Mouse (Mus musculus): ENCODE measurements around the gene Tmem200b.

The Tmem200b gene

GRCm38 (mm10) chr4:131910237-131910994 lies 11.2 kb upstream of the Tmem200b start:
- no peak for DNase-seq (ENCODE audit: low spot score in 2 of 2)

DNA sequence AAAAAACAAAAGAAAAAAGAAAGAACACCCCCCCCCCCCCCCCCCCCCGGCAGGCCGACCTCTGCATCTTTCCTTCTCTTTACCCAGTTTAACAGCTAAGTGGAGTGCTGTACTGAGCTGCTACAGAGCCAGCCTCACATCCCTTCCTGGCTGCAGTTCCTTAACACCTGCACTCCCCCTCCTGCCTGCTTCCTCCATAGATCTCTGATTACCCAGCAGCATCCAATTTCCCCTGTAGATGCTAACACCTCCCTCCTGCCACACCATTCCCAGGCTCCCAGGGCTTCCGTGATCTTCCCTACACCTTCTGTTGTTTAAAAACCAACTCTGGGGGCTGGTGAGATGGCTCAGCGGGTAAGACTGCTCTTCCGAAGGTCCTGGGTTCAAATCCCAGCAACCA lies 10.1 kb upstream of the Tmem200b start:
- no peak for DNase-seq (ENCODE audit: low spot score in 2 of 2)

DNA sequence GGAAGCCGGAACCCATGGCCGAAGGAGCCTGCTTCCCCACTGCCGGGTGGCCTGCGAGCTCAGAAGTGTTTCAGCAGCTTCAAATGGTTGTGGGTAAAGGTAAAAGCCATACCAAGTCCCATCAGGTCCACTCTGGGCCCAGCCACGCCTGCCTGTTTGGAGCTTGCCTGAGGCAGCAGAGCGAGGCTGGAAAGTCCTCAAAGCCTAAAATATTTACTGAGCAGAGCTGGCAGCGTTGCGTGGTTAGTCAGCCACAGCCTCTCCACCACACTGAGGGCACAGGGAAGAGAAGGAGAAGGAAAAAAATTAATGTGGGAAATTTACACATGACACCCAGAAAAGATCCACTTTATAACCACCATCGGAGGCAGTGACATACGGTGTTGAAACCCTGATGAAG lies 8.0 kb upstream of the Tmem200b start:
- DNase-seq (ENCODE audit: low spot score in 2 of 2), result no peak

DNA sequence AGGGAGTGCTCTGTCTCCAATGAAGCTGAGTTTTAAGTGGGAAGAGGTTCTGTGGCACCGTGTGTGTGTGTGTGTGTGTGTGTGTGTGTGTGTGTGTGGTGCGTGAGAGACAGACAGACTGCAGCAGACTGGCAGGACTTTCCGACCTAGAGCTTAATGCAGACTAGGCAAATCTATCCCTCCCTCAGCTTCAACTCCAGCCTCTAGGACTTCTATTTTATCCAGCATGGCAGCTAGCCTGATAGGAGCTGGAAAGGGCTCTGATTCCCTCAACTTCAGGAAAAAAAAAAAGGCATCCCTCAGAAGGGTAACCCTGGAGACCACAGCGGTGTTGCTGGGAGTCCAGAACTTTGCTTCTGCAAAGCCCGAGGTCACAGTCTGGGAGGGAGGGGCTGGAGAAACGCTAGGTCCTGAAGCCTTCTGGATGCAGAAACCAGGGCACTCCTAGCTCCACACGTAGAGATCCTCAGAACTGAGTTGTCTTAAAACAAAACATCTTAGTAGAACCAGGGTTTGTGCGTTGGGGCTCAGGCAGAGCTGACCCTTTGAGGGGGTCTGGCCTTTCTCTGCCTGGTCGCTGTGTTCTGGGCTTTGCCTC lies 7.4 kb upstream of the Tmem200b start:
- no peak for DNase-seq (ENCODE audit: low spot score in 2 of 2)

DNA sequence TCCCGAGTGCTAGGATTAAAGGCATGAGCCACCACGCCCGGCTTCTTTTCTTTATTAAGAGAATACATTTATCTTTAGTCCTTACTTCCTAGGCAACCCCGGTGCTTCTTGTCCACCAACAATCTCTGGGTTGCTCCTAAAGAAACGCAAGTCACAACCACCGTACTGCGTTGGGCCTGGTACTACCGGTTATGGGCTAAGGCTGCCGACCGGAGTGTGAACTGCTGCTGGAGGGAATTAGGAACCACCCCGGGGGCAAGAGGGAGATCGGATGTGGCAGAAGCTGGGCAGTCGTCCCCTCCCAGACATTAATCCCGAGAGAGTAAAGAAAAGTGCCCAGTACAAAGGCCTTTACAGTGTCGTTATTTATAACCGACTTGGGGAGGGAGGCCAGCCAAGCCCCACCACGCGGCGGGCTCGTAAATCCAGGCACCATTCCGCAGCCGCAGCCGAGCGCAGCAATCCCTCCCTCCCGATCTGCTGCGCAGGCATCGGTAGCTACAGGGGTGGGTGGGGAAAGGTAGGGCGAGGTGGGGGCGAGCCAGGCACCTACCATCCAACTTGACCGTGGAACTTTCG lies 6.6 kb upstream of the Tmem200b start:
- no peak for DNase-seq (ENCODE audit: low spot score in 2 of 2)

DNA sequence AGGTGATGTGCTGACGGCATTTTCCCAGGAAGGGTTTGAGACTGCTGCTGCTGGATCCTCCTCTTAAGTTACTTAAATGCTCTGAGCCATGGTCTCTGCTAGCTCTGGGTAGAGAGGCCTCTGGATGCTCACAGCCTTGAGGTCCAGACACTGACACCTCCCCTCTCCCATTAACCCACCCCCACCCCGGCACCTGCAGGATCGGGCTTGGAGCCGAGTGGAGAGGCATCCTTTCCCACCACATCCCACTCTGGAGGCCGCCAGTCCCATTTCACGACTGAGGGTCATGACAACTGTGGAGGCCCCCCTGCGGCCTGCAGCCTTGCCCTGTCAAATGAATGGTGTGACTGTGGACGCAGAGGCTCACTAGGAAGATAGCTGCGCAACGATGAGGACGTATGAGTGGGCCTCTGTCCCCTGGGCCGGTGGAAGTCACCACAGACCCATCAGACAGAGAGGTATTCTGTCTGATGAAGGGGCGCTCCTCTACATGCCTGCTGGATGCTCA lies 5.7 kb upstream of the Tmem200b start:
- DNase-seq (ENCODE audit: low spot score in 2 of 2), result no peak

- peak; percentile 67 to 68 for DNase-seq (ENCODE audit: low spot score in 2 of 2)
Observed at GRCm38 (mm10) chr4:131916425-131916824, 5.1 kb upstream of the Tmem200b start.

DNA sequence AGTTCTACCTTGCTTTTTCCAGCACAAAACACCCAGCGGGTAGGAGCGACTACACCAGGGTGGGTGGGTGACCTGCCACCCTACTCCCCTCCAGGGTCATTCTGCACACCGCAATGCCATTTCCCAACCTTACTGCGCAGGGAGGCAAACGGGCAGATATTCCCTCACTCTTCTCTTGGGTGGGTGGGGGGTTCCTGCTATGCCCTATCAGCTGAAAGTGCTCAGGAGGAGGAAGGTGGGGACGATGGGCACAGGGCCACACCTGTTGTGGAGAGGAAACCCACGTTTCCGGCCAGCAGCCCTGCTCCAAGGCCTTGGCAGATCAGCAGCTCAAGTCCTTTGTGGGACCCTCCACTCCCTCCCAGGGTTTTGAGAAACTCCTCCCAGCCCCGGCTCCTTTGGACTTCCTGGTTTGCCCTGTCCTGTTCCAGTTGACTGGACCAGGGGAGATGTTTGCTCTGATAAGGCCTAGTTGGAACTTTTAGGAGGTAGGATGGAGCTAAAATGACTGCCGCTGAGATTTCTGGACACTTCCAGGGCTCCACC lies 4.5 kb upstream of the Tmem200b start:
- DNase-seq (ENCODE audit: low spot score in 2 of 2), result no peak

DNA sequence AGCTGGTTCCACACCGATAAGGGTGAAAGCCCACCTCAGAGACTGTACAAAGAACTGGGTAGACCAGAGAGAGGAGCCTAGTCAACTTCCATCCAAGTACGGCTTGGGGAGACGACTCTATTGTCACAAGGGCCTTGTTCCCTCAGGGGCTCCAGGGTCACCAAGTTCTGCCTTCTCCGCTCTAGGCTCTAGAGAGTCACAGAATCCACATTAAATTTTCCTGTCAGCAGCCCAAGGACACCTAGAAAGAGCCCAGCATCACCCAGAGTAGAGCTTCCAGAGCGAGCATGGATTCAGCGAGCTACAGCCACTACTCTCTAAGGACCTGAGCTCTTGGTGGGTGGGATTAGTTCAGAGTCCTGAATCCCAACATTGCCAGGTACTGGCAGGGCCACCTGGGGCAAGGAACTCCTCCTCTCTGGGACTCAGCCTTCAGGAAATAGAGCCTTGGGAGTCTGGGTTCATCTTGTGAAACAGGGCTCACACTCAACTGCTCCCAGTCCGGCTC lies 3.5 kb upstream of the Tmem200b start:
- DNase-seq (ENCODE audit: low spot score in 2 of 2), result no peak

DNA sequence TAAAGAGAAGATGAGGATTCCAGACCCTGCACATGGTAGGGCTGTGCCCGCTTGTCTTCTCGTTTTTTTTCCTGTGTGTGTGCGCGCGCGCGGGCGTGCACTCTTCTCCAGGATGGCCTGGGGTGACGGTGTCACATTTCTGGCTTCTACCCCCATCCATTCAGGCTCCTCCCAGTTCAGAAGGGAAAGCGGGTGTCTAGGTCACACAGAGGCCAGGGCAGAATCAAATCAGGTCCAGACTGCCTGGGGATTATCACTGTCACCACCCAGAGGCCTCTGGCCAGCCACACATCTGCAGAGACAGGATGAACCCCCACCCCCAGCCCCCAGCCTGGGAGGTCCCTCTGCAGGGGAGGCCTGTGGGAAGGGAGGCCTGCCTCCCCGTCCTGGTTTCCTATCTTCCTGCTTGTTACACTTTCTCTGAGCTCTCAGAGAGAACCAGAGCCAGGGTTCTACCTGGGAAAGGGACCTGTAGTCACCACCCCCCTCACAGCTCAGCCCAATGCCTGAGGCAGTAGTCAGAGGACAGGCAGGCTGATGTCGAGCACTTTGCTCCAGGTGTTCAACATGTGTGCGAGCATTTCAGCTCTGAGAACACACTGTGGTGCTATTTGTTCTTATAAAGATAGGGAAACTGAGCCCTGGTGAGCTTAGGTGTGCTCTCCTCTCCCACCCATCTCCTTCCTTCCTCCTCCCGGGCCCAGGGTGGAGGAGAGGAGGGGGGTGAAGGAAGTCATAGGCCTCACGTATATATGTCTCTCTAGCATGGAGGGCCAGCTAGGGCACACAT lies 2.7 kb upstream of the Tmem200b start:
- no peak for DNase-seq (ENCODE audit: low spot score in 2 of 2)

GRCm38 (mm10) chr4:131919506-131920140 lies 1.9 kb upstream of the Tmem200b start:
- no peak for DNase-seq (ENCODE audit: low spot score in 2 of 2)

GRCm38 (mm10) chr4:131920141-131920594 lies 1.4 kb upstream of the Tmem200b start:
- no peak for DNase-seq (ENCODE audit: low spot score in 2 of 2)

- DNase-seq (ENCODE audit: low spot score in 2 of 2), result peak in 1 of 2 experiments; percentile 45
Observed at GRCm38 (mm10) chr4:131920595-131921351, 798 bp upstream of the Tmem200b start.

GRCm38 (mm10) chr4:131922404-131922803 lies 833 bp downstream of the Tmem200b start:
- DNase-seq (ENCODE audit: low spot score in 2 of 2), result no peak

DNA sequence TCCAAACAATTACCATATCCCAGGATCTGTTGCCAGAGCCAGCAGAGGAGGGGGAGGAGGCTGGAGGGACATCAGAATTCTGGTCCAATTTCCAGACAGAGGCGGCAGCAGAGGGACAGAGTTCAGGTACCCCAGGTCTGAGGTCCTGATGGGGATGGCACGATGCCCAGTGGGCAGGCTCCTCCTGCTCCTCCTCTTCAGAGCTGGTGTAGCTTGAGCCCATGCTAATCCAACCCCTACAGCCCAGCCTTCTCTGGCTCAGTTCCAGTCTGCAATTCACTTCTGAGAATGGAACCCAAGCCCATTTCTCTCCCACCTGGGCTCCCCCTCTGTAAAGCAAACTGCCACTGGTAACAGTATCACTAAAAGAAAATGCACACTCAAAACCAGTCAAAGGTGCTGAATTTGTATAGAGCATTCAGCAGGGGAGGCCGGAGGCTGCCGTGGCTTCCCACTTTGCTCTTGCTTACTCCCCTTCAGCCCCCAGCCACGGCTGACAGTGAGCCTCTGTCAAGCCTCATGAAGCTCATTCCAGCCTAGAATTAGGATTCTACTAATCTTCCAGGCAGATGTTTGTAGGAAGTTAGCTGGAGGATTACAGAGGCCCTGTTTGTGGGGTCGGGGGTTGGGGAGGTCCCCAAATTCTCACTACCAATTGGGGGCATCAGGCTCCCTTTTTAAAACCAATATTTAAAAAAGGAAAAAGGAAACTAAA lies 2.7 kb downstream of the Tmem200b start:
- DNase-seq (ENCODE audit: low spot score in 2 of 2), result no peak

GRCm38 (mm10) chr4:131929146-131929545 lies 7.6 kb downstream of the Tmem200b start:
- no peak for DNase-seq (ENCODE audit: low spot score in 2 of 2)

DNA sequence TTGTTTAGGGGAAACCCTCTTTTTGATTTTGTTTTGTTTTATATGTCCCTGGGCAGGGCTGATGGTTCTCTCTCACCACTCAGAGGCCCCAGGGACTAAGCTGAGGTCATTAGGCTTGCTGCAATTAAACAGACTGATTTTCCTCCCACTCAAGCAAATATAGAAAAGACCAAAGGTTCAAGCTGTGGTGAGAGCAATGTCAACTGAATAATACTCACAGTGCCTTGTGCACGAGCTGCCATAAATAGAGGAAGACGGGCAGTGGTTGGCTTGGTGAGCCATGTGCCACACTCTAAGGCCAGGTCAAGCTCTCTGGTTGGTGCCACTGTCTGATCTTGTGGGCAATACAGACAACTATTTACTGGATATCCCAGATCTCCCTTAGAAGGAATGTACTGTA lies 17.9 kb downstream of the Tmem200b start:
- DNase-seq (ENCODE audit: low spot score in 2 of 2), result no peak

- no peak for DNase-seq (ENCODE audit: low spot score in 2 of 2)
Observed at GRCm38 (mm10) chr4:131940846-131941245, 19.3 kb downstream of the Tmem200b start.

GRCm38 (mm10) chr4:131947848-131948247 lies 26.3 kb downstream of the Tmem200b start:
- no peak for DNase-seq (ENCODE audit: low spot score in 2 of 2)

DNA sequence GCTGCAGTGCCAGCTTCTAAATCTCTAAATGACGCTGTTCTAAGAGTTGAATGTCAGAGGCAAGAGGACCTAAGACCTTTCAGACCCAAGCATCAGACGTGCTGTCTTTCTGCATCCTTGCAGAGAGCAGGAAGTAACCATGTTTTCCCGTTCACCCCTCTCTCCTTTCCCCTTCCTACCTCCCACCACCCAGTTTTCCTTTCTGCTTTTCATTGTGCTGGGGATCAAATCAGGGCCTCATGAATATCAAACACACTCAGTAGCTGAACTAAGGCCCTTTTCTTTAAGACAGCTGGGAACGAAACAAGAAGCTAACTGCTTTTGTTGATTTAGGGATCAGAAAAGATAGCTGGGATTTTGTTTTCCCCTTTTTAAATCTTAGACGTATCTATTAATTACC lies 28.3 kb downstream of the Tmem200b start:
- DNase-seq (ENCODE audit: low spot score in 2 of 2), result no peak

Measured in urinary bladder, adult 18-20 months (tissue).